Mouse (Mus musculus): Measurements from ENCODE around the gene Hps1. TPM values are rescaled to one million over a fixed set of nuclear protein-coding genes. Genes with fewer than 3 reads are reported as not detected.

Hps1 gene
- polyA plus RNA-seq, 1 experiment from 2014 or later, result 11.0 TPM

DNA sequence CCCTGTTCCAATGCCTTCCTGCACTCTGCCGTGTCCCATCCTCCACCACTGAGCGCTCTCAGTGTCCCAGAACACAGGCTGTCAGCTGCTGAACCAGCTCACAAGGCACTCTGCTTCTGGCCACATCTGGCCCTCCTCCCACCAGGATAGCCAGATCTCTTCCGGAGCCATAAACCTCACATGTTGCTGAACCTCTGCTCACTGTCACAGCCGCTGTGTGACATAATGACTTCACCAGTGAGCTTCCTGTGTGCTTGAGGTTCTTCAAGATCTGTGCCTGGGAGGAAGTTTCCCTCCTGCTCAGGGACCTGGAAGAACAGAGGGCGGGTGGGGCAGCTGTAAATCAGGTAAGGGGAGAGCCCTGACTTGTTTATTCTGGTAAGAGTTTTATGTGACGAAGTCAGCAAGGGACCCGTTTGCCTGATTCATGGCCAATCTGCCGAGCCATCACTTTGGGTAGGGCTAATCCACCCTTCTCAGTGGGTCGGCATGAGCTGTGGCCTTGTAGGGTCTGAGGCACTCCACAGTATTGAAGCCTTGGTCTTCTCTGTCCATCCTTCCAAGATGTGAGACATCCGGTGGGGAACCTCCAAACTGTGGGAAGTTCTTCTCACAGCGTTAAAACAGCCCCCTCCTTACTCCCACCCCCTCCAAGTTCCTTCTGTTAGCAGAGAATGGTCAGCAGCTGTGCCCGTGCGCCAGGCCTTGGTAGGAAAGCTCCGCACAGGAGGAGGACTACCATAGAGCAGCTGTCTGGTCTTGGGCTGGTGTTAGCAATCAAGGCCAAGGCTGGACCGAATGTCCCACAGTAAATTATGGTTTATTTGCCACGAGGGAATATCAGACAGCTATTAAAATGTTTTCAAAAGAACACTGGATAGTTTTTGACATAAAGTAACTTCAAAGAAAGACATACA is 54.5 kb downstream of the Hps1 start:
- WGBS, result 57% methylated on average over 16 of the region's 16 CpGs
- TF ChIP-seq CTCF (IDR thresholded peaks at IDR 0.05; ENCODE audit: low read depth) (no peak), EP300 (optimal IDR thresholded peaks at IDR 0.05) (no peak)
- Histone ChIP-seq H3K27ac (replicated peaks) (no peak overlapping the region), H3K9me3 (ENCODE audit: control insufficient read depth, low read length) (no peaks in the 10 kb centered on the region), H3K4me3 (ENCODE audit: low read depth, low read length) (no peak overlapping the region), H3K4me2 (replicated peaks; ENCODE audit: low read depth) (no peak overlapping the region), H3K4me1 (replicated peaks; ENCODE audit: control insufficient read depth, insufficient read depth) (no peaks in the 10 kb centered on the region), H3K9ac (ENCODE audit: low read length) (no peak overlapping the region), H3K27me3 (ENCODE audit: control insufficient read depth, insufficient read depth, low read length) (no peaks in the 10 kb centered on the region), H3K36me3 (ENCODE audit: control insufficient read depth, insufficient read depth, low read length) (no peaks in the 10 kb centered on the region)
- DNase-seq (ENCODE audit: low spot score), result no peak
- no peak for ATAC-seq (ENCODE audit: low FRiP score, low TSS enrichment)

DNA sequence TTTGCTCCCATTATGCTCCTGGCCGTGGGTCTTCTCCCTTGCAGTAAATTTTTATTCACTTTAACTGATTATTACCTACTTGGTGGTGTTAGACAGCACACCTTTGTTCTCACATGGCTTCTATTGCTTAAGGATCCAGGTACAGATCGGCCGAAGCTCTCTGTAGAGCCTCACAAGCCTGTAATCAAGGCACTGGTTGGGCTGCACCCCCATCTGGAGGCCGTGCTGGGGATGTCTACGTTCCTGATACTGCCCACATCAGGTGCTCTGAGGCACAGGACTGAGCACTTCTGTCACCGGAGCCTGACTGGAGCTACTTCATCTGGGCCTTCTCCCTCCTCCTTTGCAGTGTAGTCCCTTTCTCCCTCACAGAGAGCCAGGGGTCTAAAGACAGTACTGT is 56.5 kb downstream of the Hps1 start:
- DNase-seq (ENCODE audit: low spot score), result no peak
- 80% methylated on average over 6 of the region's 6 CpGs for WGBS
- H3K9me3 ChIP-seq (ENCODE audit: control insufficient read depth, low read length), result no peaks in the 10 kb centered on the region
- no peak overlapping the region for H3K4me3 ChIP-seq (ENCODE audit: low read depth, low read length)
- no peak overlapping the region for H3K27ac ChIP-seq (replicated peaks)
- H3K4me1 ChIP-seq (replicated peaks; ENCODE audit: control insufficient read depth, insufficient read depth), result no peaks in the 10 kb centered on the region
- no peak overlapping the region for H3K9ac ChIP-seq (ENCODE audit: low read length)
- no peaks in the 10 kb centered on the region for H3K36me3 ChIP-seq (ENCODE audit: control insufficient read depth, insufficient read depth, low read length)
- H3K27me3 ChIP-seq (ENCODE audit: control insufficient read depth, insufficient read depth, low read length), result no peaks in the 10 kb centered on the region
- TF ChIP-seq EP300 (optimal IDR thresholded peaks at IDR 0.05) (no peak), CTCF (IDR thresholded peaks at IDR 0.05; ENCODE audit: low read depth) (peak; percentile 43)
- no peak for ATAC-seq (ENCODE audit: low FRiP score, low TSS enrichment)
- no peak overlapping the region for H3K4me2 ChIP-seq (replicated peaks; ENCODE audit: low read depth)

DNA sequence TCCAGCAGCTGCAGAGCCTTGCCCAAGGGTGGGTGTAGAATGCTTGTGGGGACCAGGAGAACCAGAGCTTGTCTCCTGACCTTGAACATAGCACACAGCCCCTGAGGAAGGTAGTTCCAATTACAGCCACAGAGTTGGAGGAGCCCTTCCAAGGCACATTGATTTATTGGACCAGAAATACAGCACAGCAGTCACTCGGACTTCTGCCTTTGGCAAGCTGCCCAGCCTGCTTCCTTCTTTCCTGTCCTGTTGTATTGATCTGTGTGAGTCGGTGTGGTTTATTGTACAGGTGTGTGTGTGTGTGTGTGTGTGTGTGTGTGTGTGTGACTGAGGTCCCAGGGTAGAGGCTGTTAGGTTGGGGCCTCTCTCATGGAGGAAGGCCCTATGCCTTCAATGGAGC is 57.3 kb downstream of the Hps1 start:
- H3K4me1 ChIP-seq (replicated peaks; ENCODE audit: control insufficient read depth, insufficient read depth), result no peaks in the 10 kb centered on the region
- H3K36me3 ChIP-seq (ENCODE audit: control insufficient read depth, insufficient read depth, low read length), result no peaks in the 10 kb centered on the region
- H3K4me3 ChIP-seq (ENCODE audit: low read depth, low read length), result no peak overlapping the region
- 3% methylated on average over 2 of the region's 2 CpGs for WGBS
- ATAC-seq (ENCODE audit: low FRiP score, low TSS enrichment) (no peak), DNase-seq (ENCODE audit: low spot score) (no peak)
- H3K27ac ChIP-seq (replicated peaks), result no peak overlapping the region
- H3K9ac ChIP-seq (ENCODE audit: low read length), result no peak overlapping the region
- TF ChIP-seq EP300 (optimal IDR thresholded peaks at IDR 0.05), result no peak
- no peak for TF ChIP-seq CTCF (IDR thresholded peaks at IDR 0.05; ENCODE audit: low read depth)
- H3K9me3 ChIP-seq (ENCODE audit: control insufficient read depth, low read length), result no peaks in the 10 kb centered on the region
- H3K4me2 ChIP-seq (replicated peaks; ENCODE audit: low read depth), result no peak overlapping the region
- no peaks in the 10 kb centered on the region for H3K27me3 ChIP-seq (ENCODE audit: control insufficient read depth, insufficient read depth, low read length)

DNA sequence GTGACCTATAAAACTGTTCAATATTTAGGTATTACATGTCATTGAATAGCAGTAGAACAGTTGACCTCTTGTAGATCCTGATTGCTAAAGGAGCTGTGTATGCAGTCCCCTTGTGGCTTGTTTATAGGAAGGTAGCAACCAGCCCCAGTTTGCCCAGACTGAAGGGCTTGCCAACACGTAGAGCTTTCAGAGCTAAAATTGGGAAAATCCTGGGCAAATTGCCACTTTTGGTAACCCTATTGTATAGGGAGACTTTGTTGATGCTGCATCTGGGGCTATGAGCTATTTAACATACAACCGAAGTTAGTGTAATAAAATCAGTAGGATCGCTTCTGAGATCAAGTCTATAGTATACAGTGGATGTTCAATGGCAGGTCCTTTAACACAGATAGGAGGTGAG is 61.7 kb downstream of the Hps1 start:
- Histone ChIP-seq H3K4me1 (replicated peaks; ENCODE audit: control insufficient read depth, insufficient read depth) (no peaks in the 10 kb centered on the region), H3K9ac (ENCODE audit: low read length) (no peak overlapping the region), H3K36me3 (ENCODE audit: control insufficient read depth, insufficient read depth, low read length) (no peaks in the 10 kb centered on the region), H3K4me3 (ENCODE audit: low read depth, low read length) (no peak overlapping the region), H3K9me3 (ENCODE audit: control insufficient read depth, low read length) (no peaks in the 10 kb centered on the region), H3K27ac (replicated peaks) (no peak overlapping the region), H3K27me3 (ENCODE audit: control insufficient read depth, insufficient read depth, low read length) (no peaks in the 10 kb centered on the region), H3K4me2 (replicated peaks; ENCODE audit: low read depth) (no peak overlapping the region)
- TF ChIP-seq CTCF (IDR thresholded peaks at IDR 0.05; ENCODE audit: low read depth), result no peak
- no peak for TF ChIP-seq EP300 (optimal IDR thresholded peaks at IDR 0.05)
- no peak for DNase-seq (ENCODE audit: low spot score)
- ATAC-seq (ENCODE audit: low FRiP score, low TSS enrichment), result no peak
- 74% methylated on average over 3 of the region's 3 CpGs for WGBS

DNA sequence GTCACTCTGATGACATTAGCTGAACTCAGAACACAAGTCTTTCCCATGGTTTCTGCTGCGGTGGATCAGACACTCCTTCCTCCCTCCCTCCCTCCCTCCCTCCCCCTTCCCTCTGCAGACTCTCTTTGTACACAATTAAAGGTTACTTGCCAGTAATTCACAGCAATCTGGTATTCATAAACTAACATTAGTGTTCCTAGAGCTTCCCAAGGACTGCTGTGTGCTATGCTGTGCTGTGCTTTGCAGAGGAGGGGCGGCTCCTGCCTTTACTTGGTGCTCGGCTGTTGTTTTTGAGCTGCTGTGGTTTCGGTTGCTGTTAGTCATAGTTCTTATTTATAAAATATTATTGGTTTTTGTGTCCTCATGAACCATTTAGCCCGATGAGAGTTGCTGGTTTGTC is 62.1 kb downstream of the Hps1 start:
- DNase-seq (ENCODE audit: low spot score), result no peak

DNA sequence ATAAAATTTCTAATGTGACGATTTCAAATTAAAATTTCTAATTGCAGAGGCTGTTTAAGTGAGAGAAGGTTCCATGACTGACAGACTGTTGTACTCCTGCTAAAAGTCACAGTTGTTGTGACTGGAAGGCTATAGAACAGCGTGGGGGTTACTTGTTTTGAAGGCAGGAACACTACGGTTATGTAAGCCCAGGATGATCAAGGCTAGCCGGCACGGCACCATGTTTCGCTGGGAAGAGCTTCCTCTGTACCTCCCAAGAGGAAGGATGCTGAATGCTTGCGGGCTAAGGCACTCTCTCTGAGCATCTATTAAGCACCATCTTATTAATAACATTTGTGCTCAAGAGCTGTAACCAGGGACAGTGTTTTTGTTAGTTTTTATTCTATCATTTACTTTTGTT is 63.3 kb downstream of the Hps1 start:
- Histone ChIP-seq H3K4me1 (replicated peaks; ENCODE audit: control insufficient read depth, insufficient read depth) (no peaks in the 10 kb centered on the region), H3K9me3 (ENCODE audit: control insufficient read depth, low read length) (no peaks in the 10 kb centered on the region), H3K27ac (replicated peaks) (no peak overlapping the region), H3K27me3 (ENCODE audit: control insufficient read depth, insufficient read depth, low read length) (no peaks in the 10 kb centered on the region), H3K4me2 (replicated peaks; ENCODE audit: low read depth) (no peak overlapping the region), H3K4me3 (ENCODE audit: low read depth, low read length) (no peak overlapping the region), H3K9ac (ENCODE audit: low read length) (no peak overlapping the region), H3K36me3 (ENCODE audit: control insufficient read depth, insufficient read depth, low read length) (no peaks in the 10 kb centered on the region)
- DNase-seq (ENCODE audit: low spot score) (no peak), ATAC-seq (ENCODE audit: low FRiP score, low TSS enrichment) (no peak)
- WGBS, result 78% methylated on average over 7 of the region's 7 CpGs
- TF ChIP-seq CTCF (IDR thresholded peaks at IDR 0.05; ENCODE audit: low read depth), result no peak
- TF ChIP-seq EP300 (optimal IDR thresholded peaks at IDR 0.05), result no peak

More for the DNA sequence above, 62.1 kb downstream of the Hps1 start:
- no peak overlapping the region for H3K4me2 ChIP-seq (replicated peaks; ENCODE audit: low read depth)
- no peak for ATAC-seq (ENCODE audit: low FRiP score, low TSS enrichment)
- no peak overlapping the region for H3K9ac ChIP-seq (ENCODE audit: low read length)
- TF ChIP-seq CTCF (IDR thresholded peaks at IDR 0.05; ENCODE audit: low read depth) (no peak), EP300 (optimal IDR thresholded peaks at IDR 0.05) (no peak)
- H3K27ac ChIP-seq (replicated peaks), result no peak overlapping the region
- WGBS, result 54% methylated on average over 5 of the region's 5 CpGs
- no peaks in the 10 kb centered on the region for H3K36me3 ChIP-seq (ENCODE audit: control insufficient read depth, insufficient read depth, low read length)
- no peaks in the 10 kb centered on the region for H3K4me1 ChIP-seq (replicated peaks; ENCODE audit: control insufficient read depth, insufficient read depth)
- H3K4me3 ChIP-seq (ENCODE audit: low read depth, low read length), result no peak overlapping the region
- H3K9me3 ChIP-seq (ENCODE audit: control insufficient read depth, low read length), result no peaks in the 10 kb centered on the region
- H3K27me3 ChIP-seq (ENCODE audit: control insufficient read depth, insufficient read depth, low read length), result no peaks in the 10 kb centered on the region

Data from stomach, postnatal 0 days (tissue).